Mouse (Mus musculus): ENCODE results near the gene Saysd1.

Gene Saysd1

GRCm38 (mm10) chr14:20112218-20112617, 26.1 kb downstream of the Saysd1 start:
- DNase-seq (ENCODE audit: low spot score in 2 of 2): no peak

DNA sequence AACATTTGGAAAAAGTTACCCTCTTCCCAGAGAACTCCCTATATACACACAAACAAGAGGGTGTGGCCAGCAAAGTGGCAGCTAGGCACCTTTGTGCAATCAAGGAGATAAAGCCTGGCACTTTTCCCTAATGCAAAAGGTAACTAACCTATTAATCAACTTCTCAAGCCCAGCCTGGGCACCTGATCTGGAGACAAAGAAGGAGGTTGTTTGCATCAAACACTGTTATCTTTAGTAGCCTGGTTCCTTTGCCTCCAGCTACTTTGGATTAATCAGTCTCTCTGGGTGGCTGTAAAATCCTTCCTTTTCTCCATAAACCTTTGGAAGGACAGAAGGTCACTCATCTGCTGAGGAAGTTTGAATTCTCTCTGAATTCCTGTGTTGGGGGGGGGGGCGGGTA, 27.4 kb downstream of the Saysd1 start:
- DNase-seq (ENCODE audit: low spot score in 2 of 2): no peak

GRCm38 (mm10) chr14:20106271-20106670, 32.1 kb downstream of the Saysd1 start:
- no peak for DNase-seq (ENCODE audit: low spot score in 2 of 2)

- DNase-seq (ENCODE audit: low spot score in 2 of 2): no peak
Observed at GRCm38 (mm10) chr14:20103207-20103606, 35.1 kb downstream of the Saysd1 start.

GRCm38 (mm10) chr14:20098061-20098460, 40.3 kb downstream of the Saysd1 start:
- DNase-seq (ENCODE audit: low spot score in 2 of 2): no peak

- no peak for DNase-seq (ENCODE audit: low spot score in 2 of 2)
Observed at GRCm38 (mm10) chr14:20094942-20095341, 43.4 kb downstream of the Saysd1 start.

DNA sequence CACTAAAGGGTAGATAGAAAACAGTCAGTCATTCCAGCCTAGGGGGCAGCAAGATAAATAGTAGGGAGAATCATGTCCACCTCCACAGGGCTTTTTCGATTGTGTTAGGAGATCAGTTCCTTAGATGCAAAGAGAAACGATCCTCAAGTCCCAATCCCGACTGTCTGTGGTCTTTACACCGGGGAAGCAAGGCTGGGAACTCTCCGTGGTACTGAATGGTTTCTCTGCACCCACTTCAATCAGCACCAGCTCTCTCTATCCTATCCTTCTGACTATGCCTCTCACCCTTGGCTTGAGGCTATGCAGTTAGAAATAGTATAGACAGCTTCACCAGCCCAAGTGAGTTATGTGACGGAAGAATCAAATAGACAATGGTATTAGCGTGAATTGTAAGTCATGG, 44.8 kb downstream of the Saysd1 start:
- no peak for DNase-seq (ENCODE audit: low spot score in 2 of 2)

DNA sequence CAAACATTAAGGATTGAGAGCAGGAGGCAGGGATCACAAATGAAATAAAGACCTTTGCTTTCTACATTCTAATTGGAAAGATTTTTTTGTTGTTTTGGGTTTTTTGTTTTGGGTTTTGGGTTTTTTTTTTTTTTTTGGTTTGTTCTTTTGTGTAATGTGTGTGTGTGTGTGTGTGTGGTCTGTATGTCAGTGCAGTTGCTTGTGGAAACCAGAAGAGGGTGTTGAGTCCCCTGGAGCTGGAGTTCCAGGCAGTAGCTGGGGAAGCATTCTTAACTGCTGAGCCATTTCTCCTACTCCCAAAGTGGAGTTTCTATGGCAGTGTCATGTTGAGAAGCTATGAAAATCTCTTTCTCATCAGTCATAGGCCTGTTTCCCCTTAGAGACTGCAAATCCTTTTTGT, 54.0 kb downstream of the Saysd1 start:
- no peak for DNase-seq (ENCODE audit: low spot score in 2 of 2)

DNA sequence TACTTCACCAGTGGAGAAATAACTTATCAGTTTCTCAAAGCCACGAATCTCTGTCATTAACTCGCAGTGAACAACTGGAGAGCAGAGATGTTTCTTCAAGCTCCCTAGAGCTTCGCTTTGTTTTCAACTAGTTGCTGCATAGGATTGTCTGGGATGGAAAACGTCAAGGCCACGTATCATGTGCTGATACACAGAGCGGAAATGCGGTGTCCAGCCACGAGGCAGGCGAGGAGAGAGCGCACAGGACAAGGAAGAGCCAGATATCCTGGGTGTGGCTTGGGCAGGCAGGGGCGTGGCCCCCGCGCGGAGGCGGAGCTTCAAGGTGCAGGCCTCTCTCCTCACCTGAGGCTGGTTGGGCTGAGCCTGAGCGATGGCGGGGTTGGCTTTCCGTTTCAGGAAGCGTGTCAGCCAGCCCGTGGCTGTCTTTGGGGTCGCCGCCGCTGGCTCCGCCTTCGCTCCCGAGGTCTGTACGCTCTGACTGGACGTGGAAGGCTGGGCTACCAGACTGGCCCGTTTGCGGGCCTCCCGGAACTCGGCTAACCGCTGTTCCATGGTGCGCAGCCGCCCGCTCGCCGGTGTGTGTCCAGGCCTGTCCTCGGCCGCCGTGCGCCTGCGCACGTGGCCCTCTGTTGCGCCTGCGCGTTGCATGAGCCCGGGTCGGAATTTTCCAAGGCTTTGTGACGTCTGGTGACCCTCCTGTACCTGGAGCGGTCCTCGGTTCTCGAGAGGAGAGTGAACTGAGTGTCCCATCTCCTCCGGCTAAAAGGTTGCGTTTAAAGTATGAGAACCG, 55.6 kb downstream of the Saysd1 start:
- peak; percentile 85 to 91 for DNase-seq (ENCODE audit: low spot score in 2 of 2)

DNA sequence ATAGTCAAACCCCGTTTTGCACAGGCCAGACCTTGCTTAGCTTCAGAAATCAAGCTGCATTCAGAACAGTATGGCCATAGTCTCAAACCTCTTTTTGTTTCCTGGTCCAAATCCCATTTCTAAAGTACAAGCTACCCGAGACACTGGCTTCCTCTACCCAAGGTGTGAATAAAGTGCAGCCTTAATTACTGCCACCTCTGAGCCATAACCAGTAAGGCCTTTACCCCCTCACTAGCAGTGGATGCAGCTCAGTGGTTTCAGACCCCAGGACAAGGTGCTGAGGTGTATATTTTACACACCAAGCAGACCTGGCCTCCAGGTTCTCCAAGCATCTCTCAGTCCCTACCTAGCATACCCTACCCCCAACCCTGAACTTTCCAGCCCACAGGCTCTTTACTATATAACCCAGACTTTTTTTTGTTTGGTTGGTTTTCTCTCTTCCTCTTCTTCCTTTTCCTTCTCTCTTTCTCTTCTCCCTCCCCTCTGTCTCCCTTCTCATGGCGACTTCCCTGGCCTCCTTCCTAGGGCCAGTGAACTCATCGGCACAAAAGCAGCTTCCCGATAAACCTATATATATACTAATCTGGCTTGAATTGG, 56.3 kb downstream of the Saysd1 start:
- no peak for DNase-seq (ENCODE audit: low spot score in 2 of 2)

DNA sequence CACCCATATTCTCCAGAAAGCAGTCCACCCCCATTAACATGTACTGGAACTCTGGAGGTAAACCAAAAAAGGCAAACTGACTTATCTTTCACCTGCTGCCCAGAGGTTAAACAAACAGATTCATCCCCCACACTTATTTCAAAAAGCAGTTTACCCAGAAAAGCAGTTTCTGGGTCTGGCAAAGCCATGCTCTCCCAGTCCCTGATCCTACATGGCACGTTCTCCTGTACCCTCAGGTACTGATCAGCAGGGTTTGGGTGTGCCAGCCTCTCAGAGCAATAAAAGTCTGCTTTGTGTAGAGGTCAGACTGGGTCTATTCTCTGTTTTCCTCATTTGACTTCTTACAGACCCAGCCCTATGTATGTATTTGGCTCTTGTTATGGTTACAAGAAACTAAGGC, 57.2 kb downstream of the Saysd1 start:
- no peak for DNase-seq (ENCODE audit: low spot score in 2 of 2)

- DNase-seq (ENCODE audit: low spot score in 2 of 2): no peak
Observed at GRCm38 (mm10) chr14:20077181-20077580, 61.2 kb downstream of the Saysd1 start.

- DNase-seq (ENCODE audit: low spot score in 2 of 2): no peak
Observed at GRCm38 (mm10) chr14:20075544-20075943, 62.8 kb downstream of the Saysd1 start.

- no peak for DNase-seq (ENCODE audit: low spot score in 2 of 2)
Observed at GRCm38 (mm10) chr14:20074759-20075158, 63.6 kb downstream of the Saysd1 start.

GRCm38 (mm10) chr14:20070629-20071028, 67.7 kb downstream of the Saysd1 start:
- DNase-seq (ENCODE audit: low spot score in 2 of 2): no peak

- no peak for DNase-seq (ENCODE audit: low spot score in 2 of 2)
Observed at GRCm38 (mm10) chr14:20068365-20068764, 70.0 kb downstream of the Saysd1 start.

DNA sequence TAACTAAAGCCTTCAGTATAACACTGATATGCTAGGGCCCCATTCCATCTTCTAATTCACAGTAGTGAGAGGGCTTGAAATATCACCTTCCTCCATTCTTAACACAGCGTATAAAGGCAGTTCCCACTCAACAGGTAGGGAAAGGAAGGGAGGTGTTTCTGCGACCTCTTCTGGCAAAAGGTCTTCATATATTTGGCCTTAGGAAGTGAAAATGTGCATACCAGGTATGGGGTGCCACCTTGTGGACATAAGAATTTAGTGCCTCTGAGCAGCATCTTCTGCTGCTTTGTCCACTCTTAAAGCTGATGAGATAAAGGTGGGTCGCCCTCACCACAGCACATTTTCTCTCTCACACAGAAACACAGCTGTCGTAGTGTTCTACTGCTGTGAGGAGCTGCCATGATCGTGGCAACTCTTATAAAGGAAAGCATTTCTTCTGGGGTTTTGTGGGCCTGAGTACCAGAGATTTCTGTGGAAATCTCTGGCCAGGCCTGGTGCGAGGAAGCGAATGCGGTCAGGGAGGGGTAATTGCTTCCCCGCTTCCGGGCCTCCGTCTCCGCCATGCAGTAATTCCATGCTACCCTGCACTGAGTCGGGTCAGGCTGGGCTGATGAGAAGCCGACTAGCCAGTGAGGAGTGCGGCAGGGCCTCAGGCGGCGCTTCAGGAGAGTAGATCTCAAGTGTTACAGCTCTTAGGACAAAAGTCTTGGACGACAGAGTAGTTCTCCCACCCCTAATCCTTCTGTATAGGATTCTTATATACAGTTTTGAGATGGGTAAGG, 70.8 kb downstream of the Saysd1 start:
- DNase-seq (ENCODE audit: low spot score in 2 of 2): peak in 1 of 2 experiments; percentile 52

GRCm38 (mm10) chr14:20064771-20065170, 73.6 kb downstream of the Saysd1 start:
- no peak for DNase-seq (ENCODE audit: low spot score in 2 of 2)

DNA sequence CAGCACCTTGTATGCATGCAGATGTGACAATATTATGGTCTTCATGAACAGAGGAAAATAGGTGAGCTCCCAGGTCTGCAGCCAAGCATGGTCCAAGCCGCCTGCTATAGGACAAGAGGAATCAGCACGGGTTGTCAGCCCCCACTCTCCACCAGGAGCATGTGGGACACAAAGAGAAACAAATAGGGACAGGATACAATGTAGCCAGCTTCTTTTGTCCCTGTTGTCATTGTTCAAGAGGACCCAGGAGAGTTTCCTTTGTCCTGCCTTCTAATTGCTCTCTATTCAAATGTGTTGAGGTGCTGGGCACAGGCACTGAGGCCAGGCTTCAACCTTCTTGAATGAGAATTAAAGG, 89.9 kb downstream of the Saysd1 start:
- DNase-seq (ENCODE audit: low spot score in 2 of 2): no peak

DNA sequence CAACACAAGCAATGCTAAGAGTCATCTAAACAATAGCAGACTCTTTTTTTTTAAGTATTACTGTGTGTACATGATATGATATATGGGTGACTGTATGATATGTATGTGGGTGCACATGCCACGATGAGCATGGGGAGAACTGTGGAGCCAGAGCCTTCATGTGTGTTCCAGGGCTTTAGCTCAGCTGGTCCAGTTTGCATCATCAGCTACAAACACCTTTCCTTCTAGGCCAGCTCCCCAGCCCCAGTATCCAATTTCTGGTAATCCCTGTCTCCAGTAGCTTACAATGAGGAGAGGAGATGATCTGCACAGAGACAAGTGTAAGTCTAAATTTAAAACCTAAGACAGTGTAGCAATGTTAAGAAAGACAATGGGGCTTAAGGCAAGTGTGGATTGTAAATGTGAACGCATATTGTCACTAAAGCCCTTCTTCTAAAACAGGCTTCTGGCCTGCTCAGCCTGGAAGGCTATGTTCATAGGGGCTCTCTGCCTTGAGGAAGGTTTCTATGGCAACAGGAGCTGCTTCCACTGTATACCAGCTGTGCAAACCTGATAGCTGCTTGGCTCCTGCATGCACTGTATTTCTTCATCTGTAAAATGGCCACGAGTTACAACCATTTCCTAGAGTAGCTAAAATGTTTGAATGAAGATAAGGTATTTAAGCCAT, 90.4 kb downstream of the Saysd1 start:
- no peak for DNase-seq (ENCODE audit: low spot score in 2 of 2)

DNA sequence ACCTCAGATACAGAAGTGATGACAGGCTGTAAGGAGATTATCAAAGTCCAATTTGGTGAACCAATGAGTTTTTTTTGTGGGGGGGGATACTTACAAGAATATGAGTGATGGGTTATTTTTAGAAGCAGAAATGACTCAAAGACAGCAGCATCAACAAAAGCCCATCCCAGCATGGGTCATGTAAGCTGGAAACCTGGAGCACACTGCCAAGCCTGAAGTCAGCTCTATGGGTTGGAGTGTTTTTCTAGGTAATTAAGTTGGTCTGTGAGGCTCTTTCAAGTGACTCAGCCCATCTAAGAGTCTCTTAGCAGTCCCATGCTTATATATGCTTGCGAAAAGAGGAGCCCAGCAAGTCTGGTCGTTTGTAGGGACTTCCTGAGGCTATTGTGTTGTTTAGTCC, 91.0 kb downstream of the Saysd1 start:
- DNase-seq (ENCODE audit: low spot score in 2 of 2): no peak

DNA sequence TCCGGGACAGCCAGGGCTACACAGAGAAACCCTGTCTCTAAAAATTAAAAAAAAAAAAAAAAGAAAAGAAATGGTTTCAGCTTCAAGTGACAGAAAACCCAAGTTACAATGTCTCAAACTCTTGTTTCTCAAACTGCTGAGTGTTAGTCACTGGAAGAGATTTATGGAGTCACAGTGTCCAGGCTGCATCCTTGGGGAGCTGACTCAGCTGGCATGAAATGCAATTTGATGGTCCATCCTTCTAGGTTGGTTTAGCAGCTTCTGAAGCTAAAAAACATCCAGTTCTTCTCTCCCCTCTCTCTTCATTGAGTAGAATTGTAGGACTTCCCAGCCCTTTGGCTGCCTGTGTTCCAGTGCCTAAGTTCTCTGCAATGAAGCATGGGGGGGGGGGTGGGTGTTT, 94.3 kb downstream of the Saysd1 start:
- DNase-seq (ENCODE audit: low spot score in 2 of 2): no peak

Measured in urinary bladder, postnatal 4 days (tissue).